Mouse (Mus musculus): Measurements from ENCODE around the gene Tnfsf14.

DNA sequence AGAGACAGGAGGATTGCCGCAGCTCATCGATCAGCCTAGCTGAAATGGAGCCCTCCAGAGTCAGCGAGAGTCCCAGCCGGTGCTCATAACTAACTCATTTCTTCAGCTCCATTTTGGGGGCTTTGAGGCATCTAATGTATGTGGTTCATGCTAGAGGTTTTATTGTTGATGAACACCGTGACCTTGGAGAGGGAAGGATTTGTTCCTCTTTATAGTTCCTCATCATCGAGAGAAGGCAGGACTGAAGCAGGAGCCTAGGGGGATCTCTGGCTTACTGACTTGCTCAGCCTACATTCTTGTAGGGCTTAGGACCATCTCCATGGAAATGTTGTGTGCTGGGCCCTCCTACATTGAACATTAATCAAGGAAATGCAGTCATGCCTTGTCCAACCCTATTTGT, 41.0 kb downstream of the Tnfsf14 start:
- TF ChIP-seq CTCF (IDR thresholded peaks at IDR 0.05) (no peak), EP300 (IDR thresholded peaks at IDR 0.05) (no peak)

Data from lung, postnatal 0 days (tissue).